ENCODE assay signal across 8 mouse cellular contexts in genomic region chr8:47989211-47989610, GRCm38 (mm10). TPM values are rescaled to one million over a fixed set of nuclear protein-coding genes. Genes with fewer than 3 reads are reported as not detected.
A peak's percentile ranks its signal among the peaks of the same experiment; 100 is the strongest.
DNase-seq lines count a peak whose midpoint lies in the region; ATAC-seq lines count a peak whose summit lies in the region.

No protein-coding gene starts in this region.

- peak overlapping the region; percentile 96 for H3K27ac ChIP-seq in heart, embryonic 11.5 days (ENCODE audit: low read depth, low read length)
- H3K27ac ChIP-seq in forebrain, embryonic 15.5 days (replicated peaks): no peak overlapping the region
- no peak overlapping the region for H3K27ac ChIP-seq in liver, embryonic 16.5 days (ENCODE audit: low read length)

- DNase-seq in heart, postnatal 36 days: no peak
- peak; percentile 24 for DNase-seq in 416B (ENCODE audit: low read depth)
- no peak for DNase-seq in adrenal gland, adult (ENCODE audit: inconsistent age in 2 of 2, low spot score in 1 of 2)
- DNase-seq in frontal cortex, postnatal 10 days (ENCODE audit: low spot score in 2 of 2): no peak
- no peak for DNase-seq in urinary bladder, adult 18-20 months (ENCODE audit: low spot score in 2 of 2)

- intact Hi-C loops in heart, postnatal 36 days (cut with DNase I): loop anchor here (5.0 kb wide), 1 partner anchor 42 kb away; no protein-coding TSS in a partner anchor

- H3K4me3 ChIP-seq in heart, embryonic 11.5 days (ENCODE audit: low read depth, low read length): peak overlapping the region; percentile 90
- H3K4me3 ChIP-seq in forebrain, embryonic 15.5 days: peak overlapping the region; percentile 79
- H3K4me3 ChIP-seq in liver, embryonic 16.5 days (ENCODE audit: low read depth, low read length): peak overlapping the region; percentile 69

- H3K4me2 ChIP-seq in heart, embryonic 11.5 days: peak overlapping the region; percentile 95
- peak overlapping the region; percentile 94 for H3K4me2 ChIP-seq in forebrain, embryonic 15.5 days (replicated peaks)
- peak overlapping the region; percentile 77 for H3K4me2 ChIP-seq in liver, embryonic 16.5 days (ENCODE audit: low read depth, low read length)

- H3K36me3 ChIP-seq in heart, embryonic 11.5 days (ENCODE audit: control insufficient read depth, insufficient read depth, low read length): no peaks in the 10 kb centered on the region
- no peaks in the 10 kb centered on the region for H3K36me3 ChIP-seq in forebrain, embryonic 15.5 days
- no peaks in the 10 kb centered on the region for H3K36me3 ChIP-seq in liver, embryonic 16.5 days (ENCODE audit: control insufficient read depth, insufficient read depth)

- ATAC-seq in heart, embryonic 11.5 days (replicated peaks; ENCODE audit: insufficient number of reproducible peaks, low FRiP score, low TSS enrichment): no peak
- ATAC-seq in forebrain, embryonic 15.5 days (replicated peaks): no peak
- ATAC-seq in liver, embryonic 16.5 days (ENCODE audit: low read depth): no peak

- WGBS in heart, embryonic 11.5 days (ENCODE audit: insufficient replicate concordance): 9% methylated on average over 8 of the region's 8 CpGs
- WGBS in forebrain, embryonic 15.5 days: 21% methylated on average over 8 of the region's 8 CpGs
- WGBS in liver, embryonic 16.5 days (ENCODE audit: insufficient replicate concordance): 27% methylated on average over 8 of the region's 8 CpGs

- H3K4me1 ChIP-seq in heart, embryonic 11.5 days (ENCODE audit: control insufficient read depth, insufficient read depth, low read length): peaks cover 30% of the 10 kb centered on the region
- peaks cover 28% of the 10 kb centered on the region for H3K4me1 ChIP-seq in forebrain, embryonic 15.5 days
- H3K4me1 ChIP-seq in liver, embryonic 16.5 days (ENCODE audit: control insufficient read depth, low read depth, low read length): peaks cover 3% of the 10 kb centered on the region; the same call in 1 of the 2 replicates

- H3K9ac ChIP-seq in heart, embryonic 11.5 days (ENCODE audit: low read depth, low read length): peak overlapping the region; percentile 88
- H3K9ac ChIP-seq in forebrain, embryonic 15.5 days (replicated peaks): peak overlapping the region; percentile 75; the same call in 1 of the 2 replicates
- peak overlapping the region; percentile 65 for H3K9ac ChIP-seq in liver, embryonic 16.5 days (ENCODE audit: low read depth, low read length)

- H3K9me3 ChIP-seq in heart, embryonic 11.5 days (replicated peaks; ENCODE audit: control insufficient read depth, low read length): no peaks in the 10 kb centered on the region
- H3K9me3 ChIP-seq in forebrain, embryonic 15.5 days: no peaks in the 10 kb centered on the region
- H3K9me3 ChIP-seq in liver, embryonic 16.5 days (replicated peaks; ENCODE audit: control insufficient read depth, low read length): no peaks in the 10 kb centered on the region

- H3K27me3 ChIP-seq in heart, embryonic 11.5 days (ENCODE audit: control insufficient read depth, insufficient read depth, low read length): no peaks in the 10 kb centered on the region
- no peaks in the 10 kb centered on the region for H3K27me3 ChIP-seq in forebrain, embryonic 15.5 days
- H3K27me3 ChIP-seq in liver, embryonic 16.5 days (ENCODE audit: control insufficient read depth, insufficient read depth, low read depth, low read length): peaks cover 10% of the 10 kb centered on the region

RNA-seq across cellular contexts. Expression of gene Wwc2, which starts 1.5 kb away (rescaled TPM):
- polyA plus RNA-seq in heart, embryonic 11.5 days (2014; fragmentation: Nextera tagmentation; extraction: Ambion mirVana): 14.8 and 15.2 TPM in 2 replicates
- total RNA-seq in heart, postnatal 36 days (2021): 10 to 100 TPM; 26.1 to 28.3 TPM
- 4.1 and 4.2 TPM in 2 replicates for polyA plus RNA-seq in forebrain, embryonic 15.5 days (2015; fragmentation: Nextera tagmentation; extraction: Ambion mirVana)
- polyA plus RNA-seq in liver, embryonic 16.5 days (2015; fragmentation: Nextera tagmentation; extraction: Ambion mirVana): 1.2 TPM in 2 replicates
